Mouse (Mus musculus) bone marrow, adult 2 months (tissue): ENCODE data around the gene Nmur1. TPM values are rescaled to one million over a fixed set of nuclear protein-coding genes. Genes with fewer than 3 reads are reported as not detected.

Experiments used
- H3K27ac ChIP-seq: fragments of 200-500 bp; 2 replicates; pipeline ENCODE4 v1.5.1; 2012; ENCODE audit warnings: low read depth, mild to moderate bottlenecking, control low read depth, inconsistent platforms, low read length; ENCODE audit not compliant: control insufficient read depth, poor library complexity, insufficient read depth
- H3K4me1 ChIP-seq: fragments of 200-500 bp; 2 replicates; pipeline ENCODE4 v1.6.1; 2011; ENCODE audit warnings: low read length; ENCODE audit not compliant: control insufficient read depth, insufficient read depth
- H3K4me3 ChIP-seq: fragments of 200-500 bp; replicated peaks from 2 replicates; pipeline ENCODE3; 2011; ENCODE audit warnings: mild to moderate bottlenecking, low read depth, low read length, control low read depth; ENCODE audit not compliant: control insufficient read depth
- CTCF ChIP-seq: fragments of 200-500 bp; IDR thresholded peaks from 2 replicates; pipeline ENCODE4 v1.5.1; 2011; ENCODE audit warnings: low read length, control low read depth; ENCODE audit not compliant: control insufficient read depth, insufficient read depth
- POLR2A ChIP-seq: fragments of 200-500 bp; IDR thresholded peaks from 2 replicates; pipeline ENCODE4 v1.6.1; 2011; ENCODE audit warnings: low read depth, mild to moderate bottlenecking, control low read depth, low read length, borderline replicate concordance; ENCODE audit not compliant: control insufficient read depth
- WGBS: fragments of 180-500 bp; shearing (Covaris S2); methylation state at CpG from one replicate; pipeline ENCODE4 v1.1.7; 2018; 5-methylcytosine and 5-hydroxymethylcytosine counted together
- polyA plus RNA-seq: library from polyadenylated mRNA; stranded (reverse); fragments of >200 nt; gene quantifications from 2 replicates; pipeline ENCODE4 v1.2.4, GENCODE M21; 2011; ENCODE audit warnings: low replicate concordance; ENCODE audit not compliant: missing spikeins, insufficient read depth, insufficient read length

Gene Nmur1
- polyA plus RNA-seq, 1 experiment: not detected

GRCm38 (mm10) chr1:86442832-86443231 lies 16.8 kb upstream of the Nmur1 start:
- Histone ChIP-seq H3K4me1 (peaks cover 4% of the 10 kb centered on the region), H3K27ac (peak overlapping the region; percentile 98), H3K4me3 (peak overlapping the region; percentile 46)
- TF ChIP-seq POLR2A (peak; percentile 32; the same call in 1 of the 2 replicates), CTCF (no peak)
- WGBS: 2% methylated on average over 24 of the region's 24 CpGs

DNA sequence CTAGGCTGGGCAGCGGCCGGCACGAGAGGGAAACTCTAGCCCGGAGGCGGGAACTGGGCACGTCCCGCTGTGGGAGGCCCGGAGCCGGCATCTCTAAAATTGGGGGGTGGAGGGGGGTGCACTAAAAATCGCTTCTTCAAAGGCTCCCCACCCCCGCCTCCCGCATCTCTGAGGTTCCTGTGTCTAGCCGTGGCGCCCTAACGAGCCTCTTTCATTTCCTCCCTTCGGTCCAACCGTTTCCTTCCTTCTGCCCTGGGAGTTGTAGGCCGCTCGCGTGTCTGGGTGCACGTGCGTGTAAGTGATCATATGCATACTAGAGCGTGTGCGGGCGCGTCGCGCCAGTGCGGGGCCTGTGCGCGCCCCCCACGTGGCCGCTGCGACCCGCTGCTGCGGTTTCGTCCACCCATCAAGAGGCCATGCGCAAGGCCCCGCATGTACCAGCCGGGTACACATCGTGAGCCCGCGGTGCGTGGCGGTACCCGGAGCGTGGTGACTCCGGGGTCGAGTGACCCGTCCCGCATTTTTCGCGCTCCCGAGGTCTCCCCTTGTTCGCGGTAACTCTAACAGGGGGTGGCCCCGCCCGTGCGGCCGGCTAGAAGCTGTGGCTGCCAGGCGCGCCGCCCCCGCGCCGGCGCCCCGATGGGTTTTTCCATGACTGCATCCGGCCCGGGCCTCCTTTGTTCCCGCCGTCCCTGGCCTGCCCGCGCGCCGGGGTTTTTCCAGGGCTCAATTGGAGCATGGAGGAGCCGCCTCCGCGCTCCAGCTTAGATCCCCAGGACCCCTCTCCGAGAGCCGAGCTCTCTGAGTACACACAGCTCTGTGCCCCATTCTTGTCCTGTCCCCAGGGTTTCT lies 16.2 kb upstream of the Nmur1 start:
- TF ChIP-seq POLR2A (peak; percentile 44; the same call in 1 of the 2 replicates), CTCF (no peak)
- WGBS: under 1% methylated on average over 81 of the region's 81 CpGs
- Histone ChIP-seq H3K27ac (peak overlapping the region; percentile 98), H3K4me3 (peak overlapping the region; percentile 64), H3K4me1 (peaks cover 4% of the 10 kb centered on the region)

DNA sequence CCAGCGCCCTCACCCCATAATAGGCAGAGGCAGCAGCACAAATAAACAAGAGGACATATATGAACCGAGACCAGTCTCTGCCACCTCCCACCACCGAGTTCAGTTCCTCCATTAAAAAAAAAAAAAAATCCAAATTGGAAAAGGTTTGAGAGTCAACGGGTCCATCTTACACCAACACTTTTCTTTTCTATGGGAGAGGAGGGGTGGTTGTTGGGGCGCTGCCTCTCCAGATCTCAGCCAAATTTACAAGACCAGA lies 15.6 kb upstream of the Nmur1 start:
- H3K27ac ChIP-seq: peak overlapping the region; percentile 98
- WGBS: under 1% methylated on average over 5 of the region's 5 CpGs
- peak overlapping the region; percentile 64 for H3K4me3 ChIP-seq
- H3K4me1 ChIP-seq: peaks cover 4% of the 10 kb centered on the region
- TF ChIP-seq POLR2A: no peak
- TF ChIP-seq CTCF: no peak

DNA sequence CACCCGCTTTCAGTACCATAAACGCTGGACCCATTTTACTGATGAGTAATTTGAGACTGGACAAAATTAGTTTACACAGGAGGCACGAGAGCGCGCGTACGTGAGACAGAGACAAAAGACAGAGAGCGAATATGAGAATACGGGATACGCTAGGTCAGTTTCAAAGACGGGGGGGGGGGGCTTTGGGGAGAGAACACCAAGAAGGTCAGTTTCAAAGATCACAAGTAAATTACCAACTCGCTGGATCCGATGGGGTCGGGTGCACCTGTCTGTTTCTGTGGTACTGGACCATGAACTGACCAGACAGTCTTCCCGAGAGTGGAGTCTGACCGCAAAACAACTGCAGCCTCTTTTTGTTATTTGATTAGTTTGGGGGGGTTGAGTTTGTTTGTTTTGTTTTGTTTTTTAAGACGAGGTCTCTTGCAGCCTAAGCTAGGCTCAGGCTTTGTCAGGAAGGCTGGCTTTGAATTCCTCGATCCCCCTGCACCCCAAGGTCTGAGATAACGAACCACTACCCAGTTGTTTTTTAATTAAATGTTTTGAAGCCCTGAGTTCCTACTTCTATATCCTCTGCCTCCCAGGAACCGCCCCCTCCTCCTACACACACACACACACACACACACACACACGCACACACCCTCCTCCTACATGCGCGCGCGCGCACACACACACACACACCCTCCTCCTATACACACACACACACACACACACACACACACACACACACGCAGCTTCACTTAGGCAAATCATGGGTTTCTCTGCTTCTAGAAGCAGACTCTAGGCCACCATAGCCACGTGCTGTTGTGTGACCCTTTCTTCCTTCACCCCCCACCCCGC lies 15.1 kb upstream of the Nmur1 start:
- peak overlapping the region; percentile 98 for H3K27ac ChIP-seq
- peaks cover 4% of the 10 kb centered on the region for H3K4me1 ChIP-seq
- TF ChIP-seq POLR2A (peak; percentile 29; the same call in 1 of the 2 replicates), CTCF (no peak)
- under 1% methylated on average over 29 of the region's 29 CpGs for WGBS
- H3K4me3 ChIP-seq: peak overlapping the region; percentile 64

GRCm38 (mm10) chr1:86440171-86440886 lies 14.3 kb upstream of the Nmur1 start:
- TF ChIP-seq CTCF (peak; percentile 95), POLR2A (no peak)
- 17% methylated on average over 18 of the region's 18 CpGs for WGBS
- H3K4me3 ChIP-seq: peak overlapping the region; percentile 34
- H3K27ac ChIP-seq: peak overlapping the region; percentile 98
- peaks cover 4% of the 10 kb centered on the region for H3K4me1 ChIP-seq

DNA sequence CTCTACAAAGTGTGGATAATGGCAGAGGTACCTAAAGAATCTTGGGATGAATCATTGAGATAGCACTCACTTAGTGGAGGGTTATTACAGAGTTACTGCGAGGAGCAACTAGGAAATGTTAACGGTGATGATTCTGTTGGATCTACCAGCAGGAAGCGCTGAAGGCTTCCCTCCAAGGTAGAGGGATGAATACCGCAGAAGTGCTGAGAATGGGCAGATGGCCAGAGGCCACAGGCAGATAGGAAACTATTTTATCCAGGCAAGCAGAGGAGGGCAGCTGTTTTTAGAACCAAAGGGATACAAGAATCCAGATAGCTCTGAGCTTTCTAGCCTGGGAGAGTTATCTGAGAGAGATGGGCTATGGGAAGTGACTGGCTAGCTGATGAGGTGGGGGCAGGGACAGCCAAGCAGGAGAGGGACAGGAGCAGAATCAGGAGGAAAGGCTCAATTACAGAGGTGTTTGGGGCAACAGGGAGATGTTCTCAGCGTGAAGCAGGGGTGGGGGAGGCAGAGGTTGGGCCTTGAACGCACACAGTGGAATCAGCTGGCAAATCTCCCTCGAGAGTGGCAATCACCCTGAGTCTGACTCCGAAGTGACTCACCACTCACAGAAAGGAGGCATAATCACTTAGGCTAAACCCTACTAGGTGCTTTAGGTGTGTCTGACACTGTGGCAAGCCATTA lies 13.6 kb upstream of the Nmur1 start:
- no peak for TF ChIP-seq POLR2A
- TF ChIP-seq CTCF: no peak
- 32% methylated on average over 8 of the region's 8 CpGs for WGBS
- no peak overlapping the region for H3K4me3 ChIP-seq
- H3K27ac ChIP-seq: no peak overlapping the region
- peaks cover 6% of the 10 kb centered on the region for H3K4me1 ChIP-seq

GRCm38 (mm10) chr1:86438501-86438900 lies 12.5 kb upstream of the Nmur1 start:
- Histone ChIP-seq H3K27ac (no peak overlapping the region), H3K4me1 (peaks cover 6% of the 10 kb centered on the region), H3K4me3 (no peak overlapping the region)
- TF ChIP-seq CTCF (0 out of 2 replicates have a peak, but pooled peaks have one; percentile 14), POLR2A (no peak)
- WGBS: 64% methylated on average over 2 of the region's 2 CpGs
